Mouse (Mus musculus) limb, embryonic 14.5 days (tissue): ENCODE results near the gene Strip2. TPM values are rescaled to one million over a fixed set of nuclear protein-coding genes. Genes with fewer than 3 reads are reported as not detected.

ENCODE experiments used
- ATAC-seq: fragments of 200-750 bp; cut with Nextera tagmentation; 2 replicates; pipeline ENCODE4 v1.8.0; 2017; ENCODE audit warnings: low read depth, moderate number of reproducible peaks, moderate TSS enrichment; ENCODE audit not compliant: low FRiP score
- DNase-seq: peaks from one replicate; pipeline ENCODE4 v3.0.0-alpha.2; 2015; ENCODE audit warnings: low spot score
- H3K27ac ChIP-seq: fragments of 300-500 bp; sonication (generic); replicated peaks from 2 replicates; pipeline ENCODE4 v1.5.1; 2014; ENCODE audit warnings: low read depth, mild to moderate bottlenecking, low read length, moderate library complexity, mixed read lengths
- H3K27me3 ChIP-seq: fragments of 300-500 bp; sonication (generic); 2 replicates; pipeline ENCODE4 v1.6.1; 2014; ENCODE audit warnings: low read length, mixed read lengths; ENCODE audit not compliant: control insufficient read depth, insufficient read depth
- H3K36me3 ChIP-seq: fragments of 300-500 bp; sonication (generic); 2 replicates; pipeline ENCODE4 v1.6.1; 2014; ENCODE audit warnings: mild to moderate bottlenecking, low read length, moderate library complexity, mixed read lengths; ENCODE audit not compliant: control insufficient read depth, insufficient read depth
- H3K4me1 ChIP-seq: fragments of 300-500 bp; sonication (generic); 2 replicates; pipeline ENCODE4 v1.6.1; 2014; ENCODE audit warnings: antibody characterized with exemption, low read length, mixed read lengths; ENCODE audit not compliant: control insufficient read depth, insufficient read depth
- H3K4me2 ChIP-seq: fragments of 300-500 bp; sonication (generic); replicated peaks from 2 replicates; pipeline ENCODE4 v1.6.1; 2014; ENCODE audit warnings: low read depth, mild to moderate bottlenecking, low read length, moderate library complexity; ENCODE audit not compliant: severe bottlenecking
- H3K4me3 ChIP-seq: fragments of 300-500 bp; sonication (generic); replicated peaks from 2 replicates; pipeline ENCODE4 v1.5.1; 2014; ENCODE audit warnings: low read length
- H3K9ac ChIP-seq: fragments of 300-500 bp; sonication (generic); 2 replicates; pipeline ENCODE4 v1.6.1; 2014; ENCODE audit warnings: mild to moderate bottlenecking, low read depth, low read length, moderate library complexity; ENCODE audit not compliant: severe bottlenecking
- H3K9me3 ChIP-seq: fragments of 300-500 bp; sonication (generic); 2 replicates; pipeline ENCODE4 v1.6.1; 2016; ENCODE audit warnings: low read length; ENCODE audit not compliant: control insufficient read depth
- POLR2A ChIP-seq: fragments of 200-500 bp; IDR thresholded peaks from 2 replicates; pipeline ENCODE4 v1.8.0; 2012; ENCODE audit warnings: inconsistent platforms, mild to moderate bottlenecking, moderate library complexity, borderline replicate concordance; ENCODE audit not compliant: insufficient read depth, insufficient read length; ENCODE audit errors: extremely low read depth
- WGBS: fragments of 180-500 bp; shearing (Covaris S2); extraction: QIAGEN DNeasy Blood & Tissue Kit; methylation state at CpG from one replicate; pipeline ENCODE4 v1.1.7; 2014; 5-methylcytosine and 5-hydroxymethylcytosine counted together
- polyA plus RNA-seq, 2 experiments: library from polyadenylated mRNA; depleted of rRNA in 1 of 2; stranded (reverse) in 1 of 2; unstranded in 1 of 2; fragments of >200 nt; fragmentation: Nextera tagmentation in 1 of 2; extraction: Ambion mirVana in 1 of 2; gene quantifications; 2 replicates each; pipeline versions ENCODE4 v1.2.1 to v1.2.3; 2012 to 2014

Strip2 gene
- polyA plus RNA-seq, 2 experiments, result 2.5 to 3.3 TPM

DNA sequence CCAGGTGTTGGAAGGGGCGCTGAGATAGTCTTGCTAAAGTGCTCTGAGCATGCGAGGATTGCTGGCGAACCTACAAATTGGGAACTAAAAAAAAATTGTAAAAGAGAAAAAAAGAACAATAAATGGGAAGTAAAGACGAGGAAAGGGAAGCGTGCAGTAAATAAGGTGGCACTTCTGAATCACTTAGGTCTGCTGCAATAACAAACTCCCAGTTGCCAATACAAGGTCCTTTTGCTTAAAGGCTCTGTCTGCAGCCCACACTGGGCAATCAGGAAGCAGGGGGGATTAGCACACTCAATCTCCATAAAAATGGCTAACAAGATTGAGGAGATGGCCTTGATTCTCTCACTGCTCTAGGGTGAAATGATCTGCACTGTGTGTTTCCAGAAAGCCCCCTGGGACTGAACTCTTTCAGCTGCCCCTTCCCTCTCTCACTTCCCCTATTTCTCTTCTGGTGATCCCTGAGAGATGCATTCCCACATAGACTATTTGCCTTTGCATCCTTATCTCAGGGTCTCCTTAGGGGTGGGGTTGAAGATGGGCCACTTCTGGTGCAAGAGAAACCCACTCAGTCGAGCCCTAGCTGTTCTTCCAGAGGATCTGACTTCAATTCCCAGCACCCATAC, 8.9 kb downstream of the Strip2 start:
- Histone ChIP-seq H3K4me2 (no peak overlapping the region), H3K36me3 (no peaks in the 10 kb centered on the region), H3K4me3 (no peak overlapping the region), H3K9ac (no peak overlapping the region), H3K9me3 (no peaks in the 10 kb centered on the region), H3K4me1 (no peaks in the 10 kb centered on the region), H3K27me3 (no peaks in the 10 kb centered on the region; the same call in 1 of the 2 replicates), H3K27ac (no peak overlapping the region)
- TF ChIP-seq POLR2A, result no peak
- 45% methylated on average over 6 of the region's 6 CpGs for WGBS
- DNase-seq, result no peak
- no peak for ATAC-seq

GRCm38 (mm10) chr6:29930087-29930486, 13.3 kb downstream of the Strip2 start:
- no peak for DNase-seq
- Histone ChIP-seq H3K36me3 (no peaks in the 10 kb centered on the region), H3K27me3 (no peaks in the 10 kb centered on the region), H3K9ac (no peak overlapping the region), H3K4me3 (no peak overlapping the region), H3K9me3 (no peaks in the 10 kb centered on the region), H3K4me1 (no peaks in the 10 kb centered on the region), H3K27ac (no peak overlapping the region), H3K4me2 (no peak overlapping the region)
- TF ChIP-seq POLR2A, result no peak
- ATAC-seq, result no peak

- 80% methylated on average over 6 of the region's 6 CpGs for WGBS
- DNase-seq (no peak), ATAC-seq (no peak)
- H3K4me2 ChIP-seq, result no peak overlapping the region
- no peaks in the 10 kb centered on the region for H3K9me3 ChIP-seq
- H3K4me3 ChIP-seq, result no peak overlapping the region
- H3K36me3 ChIP-seq, result no peaks in the 10 kb centered on the region
- H3K27me3 ChIP-seq, result no peaks in the 10 kb centered on the region
- no peak overlapping the region for H3K9ac ChIP-seq
- no peaks in the 10 kb centered on the region for H3K4me1 ChIP-seq
- H3K27ac ChIP-seq, result no peak overlapping the region
- no peak for TF ChIP-seq POLR2A
These were observed 13.9 kb downstream of the Strip2 start for GRCm38 (mm10) chr6:29930665-29931064.

GRCm38 (mm10) chr6:29931181-29931580, 14.4 kb downstream of the Strip2 start:
- no peak for DNase-seq
- Histone ChIP-seq H3K4me3 (no peak overlapping the region), H3K9ac (no peak overlapping the region), H3K27me3 (no peaks in the 10 kb centered on the region), H3K4me2 (no peak overlapping the region), H3K9me3 (no peaks in the 10 kb centered on the region), H3K4me1 (no peaks in the 10 kb centered on the region), H3K36me3 (no peaks in the 10 kb centered on the region), H3K27ac (no peak overlapping the region)
- 80% methylated on average over 4 of the region's 4 CpGs for WGBS
- TF ChIP-seq POLR2A, result no peak
- ATAC-seq, result no peak

DNA sequence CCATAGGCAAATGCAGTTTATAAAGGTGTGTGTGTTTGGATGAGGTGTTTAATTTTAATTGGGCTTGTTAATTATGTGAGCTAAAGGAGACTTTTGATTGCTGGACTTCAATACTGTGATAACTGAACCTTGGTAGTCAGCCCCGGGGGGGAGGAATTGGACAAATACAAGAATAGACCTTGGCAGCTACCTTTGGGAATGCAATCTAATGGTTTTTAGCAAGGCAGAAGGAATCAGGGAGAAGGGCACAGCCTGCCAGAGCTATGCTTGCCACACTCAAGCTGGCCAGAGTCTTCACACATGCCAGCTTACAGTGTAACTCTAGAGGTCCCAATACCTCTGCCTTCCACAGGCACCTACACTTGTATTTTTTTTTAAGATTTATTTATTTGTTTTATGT, 18.9 kb downstream of the Strip2 start:
- TF ChIP-seq POLR2A, result no peak
- ATAC-seq (no peak), DNase-seq (no peak)
- H3K27me3 ChIP-seq, result no peaks in the 10 kb centered on the region
- WGBS, result 67% methylated on average over 1 of the region's 1 CpGs
- no peak overlapping the region for H3K4me2 ChIP-seq
- no peak overlapping the region for H3K4me3 ChIP-seq
- no peaks in the 10 kb centered on the region for H3K9me3 ChIP-seq
- no peaks in the 10 kb centered on the region for H3K4me1 ChIP-seq
- H3K27ac ChIP-seq, result no peak overlapping the region
- H3K9ac ChIP-seq, result no peak overlapping the region
- no peaks in the 10 kb centered on the region for H3K36me3 ChIP-seq

DNA sequence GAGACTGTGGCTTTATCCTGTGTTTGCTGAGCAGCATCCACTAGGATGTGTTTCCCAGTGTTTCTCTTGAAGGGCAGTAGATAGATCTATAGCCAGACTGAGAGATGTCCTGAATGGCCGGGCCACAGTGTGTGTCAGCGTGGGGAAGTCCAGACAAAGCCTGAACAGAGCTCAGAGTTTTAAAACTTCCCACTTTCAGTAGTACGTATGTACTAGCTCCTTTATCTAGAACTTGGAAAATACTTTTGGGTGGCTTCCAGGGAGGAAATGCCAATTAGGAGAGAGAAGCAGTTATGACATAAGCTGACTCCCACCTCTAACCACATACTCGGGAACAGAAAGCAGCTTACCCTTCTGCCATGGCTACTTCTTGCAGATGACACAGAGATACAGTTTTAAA, 23.6 kb downstream of the Strip2 start:
- H3K9me3 ChIP-seq, result no peaks in the 10 kb centered on the region
- WGBS, result 62% methylated on average over 4 of the region's 4 CpGs
- TF ChIP-seq POLR2A, result no peak
- H3K27me3 ChIP-seq, result no peaks in the 10 kb centered on the region
- no peaks in the 10 kb centered on the region for H3K36me3 ChIP-seq
- no peak overlapping the region for H3K9ac ChIP-seq
- no peak overlapping the region for H3K27ac ChIP-seq
- DNase-seq (no peak), ATAC-seq (no peak)
- H3K4me1 ChIP-seq, result no peaks in the 10 kb centered on the region
- no peak overlapping the region for H3K4me2 ChIP-seq
- H3K4me3 ChIP-seq, result no peak overlapping the region
